Mouse (Mus musculus) heart, postnatal 4 days (tissue): ENCODE data around the gene Gm6370. TPM values are rescaled to one million over a fixed set of nuclear protein-coding genes. Genes with fewer than 3 reads are reported as not detected.
"Not testable (repeated sequence)": the region's sequence is repeated elsewhere in the genome, so short reads cannot be mapped to it uniquely, and the experiment has no call there.

Experiments
- DNase-seq: peaks from one replicate; pipeline ENCODE4 v3.0.0; 2021
- total RNA-seq, 2 experiments: library from RNA; stranded (reverse); gene quantifications; 2 replicates each; pipeline ENCODE4 v1.2.3; 2021

Gene Gm6370
- total RNA-seq: not detected

GRCm38 (mm10) chr5:146491063-146491462 is at the start of gene Gm6370:
Gene Gm6370 (plus strand): TSS chr5:146491363.
- DNase-seq: not testable (repeated sequence)

GRCm38 (mm10) chr5:146442767-146443166 is 48.4 kb upstream of the Gm6370 start:
- DNase-seq: no peak

- DNase-seq: no peak
Measured at GRCm38 (mm10) chr5:146446633-146447032, 44.5 kb upstream of the Gm6370 start.

GRCm38 (mm10) chr5:146451592-146452254 is 39.4 kb upstream of the Gm6370 start:
- DNase-seq: no peak

GRCm38 (mm10) chr5:146453556-146453955 is 37.6 kb upstream of the Gm6370 start:
- no peak for DNase-seq

- no peak for DNase-seq
Measured at GRCm38 (mm10) chr5:146461612-146462011, 29.6 kb upstream of the Gm6370 start.

GRCm38 (mm10) chr5:146466663-146467062 is 24.5 kb upstream of the Gm6370 start:
- no peak for DNase-seq

- no peak for DNase-seq
Measured at GRCm38 (mm10) chr5:146468311-146468710, 22.9 kb upstream of the Gm6370 start.

- no peak for DNase-seq
Measured at GRCm38 (mm10) chr5:146470821-146471220, 20.3 kb upstream of the Gm6370 start.

- DNase-seq: no peak
Measured at GRCm38 (mm10) chr5:146471311-146471710, 19.9 kb upstream of the Gm6370 start.

- DNase-seq: no peak
Measured at GRCm38 (mm10) chr5:146471821-146472220, 19.3 kb upstream of the Gm6370 start.

GRCm38 (mm10) chr5:146479564-146479963 is 11.6 kb upstream of the Gm6370 start:
- peak; percentile 41 for DNase-seq

GRCm38 (mm10) chr5:146481665-146482064 is 9.5 kb upstream of the Gm6370 start, which contains the start of gene Gm6408:
Gene Gm6408 (plus strand): TSS chr5:146481965.
- not testable (repeated sequence) for DNase-seq

- DNase-seq: peak; percentile 44
Measured at GRCm38 (mm10) chr5:146488959-146489358, 2.2 kb upstream of the Gm6370 start.

GRCm38 (mm10) chr5:146502099-146502498 is 10.9 kb downstream of the Gm6370 start, which contains the start of gene 4930449I24Rik:
Gene 4930449I24Rik (plus strand): TSS chr5:146502399.
- not testable (repeated sequence) for DNase-seq

- DNase-seq: not testable (repeated sequence)
Measured at GRCm38 (mm10) chr5:146513823-146514222, 22.7 kb downstream of the Gm6370 start, which contains the start of gene Gm3402. Gene Gm3402 (plus strand): TSS chr5:146514123.

GRCm38 (mm10) chr5:146525501-146525900 is 34.3 kb downstream of the Gm6370 start, which contains the start of gene Gm3404:
Gene Gm3404 (plus strand): TSS chr5:146525801.
- DNase-seq: not testable (repeated sequence)

GRCm38 (mm10) chr5:146537347-146537746 is 46.2 kb downstream of the Gm6370 start, which contains the start of gene Gm3409:
Gene Gm3409 (plus strand): TSS chr5:146537647.
- DNase-seq: not testable (repeated sequence)

Other genes starting within 250 kb of the Gm6370 start
- gene Wasf3, start 106.4 kb upstream of the Gm6370 start, total RNA-seq: under 1 TPM; 0.29 to 0.31 TPM
- gene Gm6408, start 9.4 kb upstream of the Gm6370 start, total RNA-seq: not detected
- not detected for gene 4930449I24Rik, start 11.0 kb downstream of the Gm6370 start, total RNA-seq
- gene Gm3402, start 22.8 kb downstream of the Gm6370 start, total RNA-seq: not detected
- gene Gm3404, start 34.4 kb downstream of the Gm6370 start, total RNA-seq: not detected
- not detected for gene Gm3409, start 46.3 kb downstream of the Gm6370 start, total RNA-seq
- not detected for gene Gm3415, start 64.8 kb downstream of the Gm6370 start, total RNA-seq
- not detected for gene Gpr12, start 93.9 kb downstream of the Gm6370 start, total RNA-seq